Mouse (Mus musculus): ENCODE measurements around the gene Ewsr1. TPM values are rescaled to one million over a fixed set of nuclear protein-coding genes. Genes with fewer than 3 reads are reported as not detected.

The Ewsr1 gene
- polyA plus RNA-seq, 1 experiment from 2014 or later = 242 TPM

DNA sequence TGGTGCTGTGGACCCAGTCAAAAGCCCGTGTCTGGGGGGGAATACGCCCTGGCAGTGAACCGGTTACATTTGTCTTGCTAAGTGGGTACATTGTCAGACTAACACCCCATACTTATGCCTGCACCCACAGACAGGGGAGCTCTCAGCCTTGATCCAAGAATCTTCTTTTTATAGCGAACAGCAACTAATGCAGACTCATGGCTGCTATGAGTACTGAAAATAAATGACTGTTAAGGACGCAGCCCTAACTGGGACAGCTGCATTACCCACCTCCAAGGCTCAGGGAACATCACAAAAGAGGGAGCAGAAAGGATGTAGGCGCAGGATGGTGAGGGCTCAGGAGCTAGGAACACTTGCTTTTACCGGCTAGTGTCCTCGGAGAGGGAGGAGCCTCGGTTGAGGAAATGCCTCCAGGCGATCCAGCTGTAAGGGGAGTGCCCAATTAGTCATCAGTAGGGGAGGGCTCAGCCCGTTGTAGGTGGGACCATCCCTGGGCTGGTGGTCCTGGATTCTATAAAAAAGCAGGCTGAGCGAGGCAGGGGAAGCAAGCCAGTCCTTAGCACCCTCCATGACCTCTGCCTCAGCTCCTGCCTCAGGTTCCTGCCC lies 52.6 kb downstream of the Ewsr1 start:
- Histone ChIP-seq H3K4me2 (ENCODE audit: low read length) (no peak overlapping the region), H3K9me3 (ENCODE audit: control insufficient read depth, low read length) (no peaks in the 10 kb centered on the region), H3K4me3 (ENCODE audit: control insufficient read depth in 1 of 2, insufficient read depth in 1 of 2, low read depth in 1 of 2, low read length in 2 of 2) (no peak overlapping the region), H3K36me3 (ENCODE audit: control insufficient read depth, insufficient read depth, low read length) (peaks cover 17% of the 10 kb centered on the region), H3K4me1 (ENCODE audit: control insufficient read depth in 2 of 2, insufficient read depth in 2 of 2, low read length in 2 of 2) (peaks cover 2 to 4% of the 10 kb centered on the region in 2 experiments; a peak in 2 of 4 replicates), H3K27ac (replicated peaks in 1 of 2; ENCODE audit: control insufficient read depth in 1 of 2, insufficient read depth in 1 of 2, low read depth in 2 of 2, low read length in 2 of 2) (no peak overlapping the region), H3K9ac (ENCODE audit: low read length) (no peak overlapping the region), H3K27me3 (ENCODE audit: control insufficient read depth, insufficient read depth, low read length) (no peaks in the 10 kb centered on the region; the same call in 1 of the 2 replicates)
- WGBS = 42% methylated on average over 12 of the region's 12 CpGs
- no peak for ATAC-seq (ENCODE audit: insufficient number of reproducible peaks, insufficient read depth, low FRiP score, low read depth)

DNA sequence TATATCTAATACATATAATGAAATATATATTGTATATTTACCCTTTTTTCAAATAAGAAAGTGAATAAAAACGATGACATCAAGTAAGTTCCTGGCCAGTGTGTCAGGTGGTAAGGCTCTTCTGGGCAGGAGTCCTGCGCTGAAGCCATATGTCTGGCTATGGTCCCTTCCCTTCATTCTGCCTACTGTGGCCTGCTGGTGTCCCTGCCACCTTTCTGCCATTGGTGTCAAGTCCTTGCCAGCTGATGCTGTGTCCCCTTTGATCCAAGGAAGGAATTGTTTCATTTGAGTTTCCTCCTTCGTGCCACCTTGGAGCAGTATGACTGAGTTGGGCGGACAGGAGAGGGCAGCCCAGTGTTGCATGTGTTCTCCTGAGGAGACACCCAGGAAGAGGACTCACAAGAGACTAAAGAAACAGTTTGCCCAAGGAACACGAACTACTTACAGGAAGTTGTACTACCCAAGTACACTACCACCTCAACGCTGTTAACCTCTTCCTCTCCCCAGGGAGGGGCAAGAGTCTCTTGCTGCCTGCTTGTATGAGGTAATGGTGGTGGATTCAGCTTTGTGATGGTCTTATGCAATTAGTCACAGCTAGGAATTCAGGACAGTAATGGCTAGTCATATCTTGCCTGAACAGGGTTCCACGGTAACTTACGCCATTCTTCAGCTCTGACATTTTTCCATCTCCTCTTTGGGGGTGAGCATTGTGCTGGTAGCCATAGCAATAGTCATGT lies 56.3 kb downstream of the Ewsr1 start:
- ATAC-seq (ENCODE audit: insufficient number of reproducible peaks, insufficient read depth, low FRiP score, low read depth) = no peak
- 87% methylated on average over 8 of the region's 8 CpGs for WGBS
- Histone ChIP-seq H3K4me3 (ENCODE audit: control insufficient read depth in 1 of 2, insufficient read depth in 1 of 2, low read depth in 1 of 2, low read length in 2 of 2) (no peak overlapping the region), H3K9ac (ENCODE audit: low read length) (no peak overlapping the region), H3K4me2 (ENCODE audit: low read length) (no peak overlapping the region), H3K4me1 (ENCODE audit: control insufficient read depth in 2 of 2, insufficient read depth in 2 of 2, low read length in 2 of 2) (peaks cover 5 to 11% of the 10 kb centered on the region in 2 experiments; a peak in 2 of 4 replicates), H3K9me3 (ENCODE audit: control insufficient read depth, low read length) (no peaks in the 10 kb centered on the region), H3K27ac (replicated peaks in 1 of 2; ENCODE audit: control insufficient read depth in 1 of 2, insufficient read depth in 1 of 2, low read depth in 2 of 2, low read length in 2 of 2) (no peak overlapping the region), H3K27me3 (ENCODE audit: control insufficient read depth, insufficient read depth, low read length) (no peaks in the 10 kb centered on the region), H3K36me3 (ENCODE audit: control insufficient read depth, insufficient read depth, low read length) (peaks cover 49% of the 10 kb centered on the region)

DNA sequence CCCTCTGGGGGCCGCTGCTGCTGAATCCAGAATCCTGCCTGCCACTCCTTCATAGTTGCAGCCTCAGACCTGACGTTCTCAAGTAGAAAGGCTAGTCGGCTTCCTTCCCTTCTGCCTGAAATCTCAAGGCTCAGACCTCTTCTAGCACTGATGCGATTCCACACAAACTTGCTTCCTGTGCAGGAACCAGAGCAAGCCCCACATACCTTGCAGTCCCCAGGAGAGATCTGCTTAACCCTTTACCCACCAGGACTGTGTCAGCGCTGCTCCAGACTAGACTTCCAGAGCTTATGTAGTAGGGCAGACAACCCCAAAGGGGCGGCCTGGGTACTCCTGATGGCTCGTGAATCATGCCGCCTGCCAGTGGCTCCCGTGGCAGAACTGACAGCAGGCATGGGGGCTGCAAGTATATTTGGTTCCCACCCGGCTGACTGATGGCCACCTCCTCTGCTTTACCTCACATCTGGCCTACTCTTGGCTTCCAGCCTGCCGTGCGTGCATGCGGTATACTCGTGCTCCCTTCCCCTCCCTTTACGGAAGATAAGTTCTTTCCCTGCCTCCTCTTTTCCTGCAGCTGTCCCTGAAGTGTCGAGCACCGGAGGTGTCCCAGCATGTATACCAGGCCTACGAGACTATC lies 57.8 kb downstream of the Ewsr1 start:
- no peak overlapping the region for H3K27ac ChIP-seq (replicated peaks in 1 of 2; ENCODE audit: control insufficient read depth in 1 of 2, insufficient read depth in 1 of 2, low read depth in 2 of 2, low read length in 2 of 2)
- H3K4me1 ChIP-seq (ENCODE audit: control insufficient read depth in 2 of 2, insufficient read depth in 2 of 2, low read length in 2 of 2) = peaks cover 7 to 11% of the 10 kb centered on the region in 2 experiments; a peak in 2 of 4 replicates
- no peak overlapping the region for H3K4me2 ChIP-seq (ENCODE audit: low read length)
- H3K36me3 ChIP-seq (ENCODE audit: control insufficient read depth, insufficient read depth, low read length) = peaks cover 63% of the 10 kb centered on the region
- H3K4me3 ChIP-seq (ENCODE audit: control insufficient read depth in 1 of 2, insufficient read depth in 1 of 2, low read depth in 1 of 2, low read length in 2 of 2) = no peak overlapping the region
- no peaks in the 10 kb centered on the region for H3K27me3 ChIP-seq (ENCODE audit: control insufficient read depth, insufficient read depth, low read length)
- H3K9me3 ChIP-seq (ENCODE audit: control insufficient read depth, low read length) = no peaks in the 10 kb centered on the region
- 44% methylated on average over 18 of the region's 18 CpGs for WGBS
- no peak overlapping the region for H3K9ac ChIP-seq (ENCODE audit: low read length)
- no peak for ATAC-seq (ENCODE audit: insufficient number of reproducible peaks, insufficient read depth, low FRiP score, low read depth)

DNA sequence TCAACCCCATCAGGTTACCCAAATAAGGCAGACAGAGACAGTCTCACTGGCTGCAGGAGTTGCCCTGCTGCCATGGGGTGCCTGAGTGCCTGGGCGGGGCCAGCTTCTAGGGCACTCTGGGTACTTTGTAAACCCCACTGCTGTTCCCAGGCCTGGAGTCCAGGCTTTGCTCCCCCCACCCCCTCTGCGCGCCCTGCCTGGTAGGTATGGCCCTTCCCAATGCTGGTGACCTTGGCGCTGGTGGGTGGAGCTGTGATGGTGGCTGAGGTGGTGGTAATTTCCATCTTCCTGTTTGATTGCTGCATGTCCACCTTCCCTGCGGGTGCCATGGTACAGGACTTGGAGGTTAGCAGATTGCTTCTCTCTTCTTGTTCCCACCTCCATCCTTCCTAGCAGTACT lies 58.5 kb downstream of the Ewsr1 start:
- Histone ChIP-seq H3K9me3 (ENCODE audit: control insufficient read depth, low read length) (no peaks in the 10 kb centered on the region), H3K4me2 (ENCODE audit: low read length) (no peak overlapping the region), H3K4me1 (ENCODE audit: control insufficient read depth in 2 of 2, insufficient read depth in 2 of 2, low read length in 2 of 2) (peaks cover 7 to 11% of the 10 kb centered on the region in 2 experiments; a peak in 2 of 4 replicates), H3K27me3 (ENCODE audit: control insufficient read depth, insufficient read depth, low read length) (no peaks in the 10 kb centered on the region), H3K4me3 (ENCODE audit: control insufficient read depth in 1 of 2, insufficient read depth in 1 of 2, low read depth in 1 of 2, low read length in 2 of 2) (no peak overlapping the region), H3K9ac (ENCODE audit: low read length) (no peak overlapping the region), H3K36me3 (ENCODE audit: control insufficient read depth, insufficient read depth, low read length) (peaks cover 69% of the 10 kb centered on the region), H3K27ac (replicated peaks in 1 of 2; ENCODE audit: control insufficient read depth in 1 of 2, insufficient read depth in 1 of 2, low read depth in 2 of 2, low read length in 2 of 2) (no peak overlapping the region)
- ATAC-seq (ENCODE audit: insufficient number of reproducible peaks, insufficient read depth, low FRiP score, low read depth) = no peak
- WGBS = 88% methylated on average over 5 of the region's 5 CpGs

DNA sequence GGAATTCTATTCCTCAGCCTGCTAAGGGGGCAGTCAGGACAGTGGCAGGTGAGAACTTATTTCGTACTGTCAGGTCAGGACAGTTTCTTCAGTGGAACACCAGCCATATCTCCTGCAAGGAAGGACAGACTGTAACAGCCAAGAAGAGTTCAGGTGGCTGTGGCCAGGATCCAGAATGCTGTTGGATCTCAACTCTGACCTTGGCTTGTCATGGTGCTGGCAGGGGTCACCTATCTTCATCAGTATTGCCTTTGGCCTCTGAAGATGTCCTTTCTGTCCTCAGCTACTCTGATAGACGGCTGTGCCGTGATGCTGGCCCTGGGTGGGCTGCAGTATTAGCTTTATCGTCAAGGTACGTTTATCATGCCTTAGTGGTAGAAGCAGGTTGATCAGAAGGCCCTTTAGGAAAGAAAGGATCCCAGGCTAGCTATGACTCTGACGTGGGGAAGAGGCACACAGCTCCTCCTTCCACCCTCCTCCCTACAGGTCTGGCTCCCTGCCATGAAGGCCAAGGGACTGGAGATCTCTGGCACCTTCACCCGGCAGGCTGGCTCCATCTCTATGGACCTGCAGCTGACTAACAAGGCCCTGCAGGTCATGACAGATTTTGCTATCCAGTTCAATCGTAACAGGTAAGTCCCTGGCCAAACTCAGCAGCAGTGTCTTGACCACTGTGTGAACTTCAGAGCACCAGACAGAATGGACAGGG lies 61.8 kb downstream of the Ewsr1 start:
- no peaks in the 10 kb centered on the region for H3K27me3 ChIP-seq (ENCODE audit: control insufficient read depth, insufficient read depth, low read length)
- no peak for ATAC-seq (ENCODE audit: insufficient number of reproducible peaks, insufficient read depth, low FRiP score, low read depth)
- H3K4me2 ChIP-seq (ENCODE audit: low read length) = no peak overlapping the region
- H3K4me3 ChIP-seq (ENCODE audit: control insufficient read depth in 1 of 2, insufficient read depth in 1 of 2, low read depth in 1 of 2, low read length in 2 of 2) = no peak overlapping the region
- H3K9me3 ChIP-seq (ENCODE audit: control insufficient read depth, low read length) = no peaks in the 10 kb centered on the region
- H3K9ac ChIP-seq (ENCODE audit: low read length) = no peak overlapping the region
- 71% methylated on average over 8 of the region's 8 CpGs for WGBS
- peaks cover 9 to 18% of the 10 kb centered on the region in 2 experiments; a peak in 2 of 4 replicates for H3K4me1 ChIP-seq (ENCODE audit: control insufficient read depth in 2 of 2, insufficient read depth in 2 of 2, low read length in 2 of 2)
- H3K36me3 ChIP-seq (ENCODE audit: control insufficient read depth, insufficient read depth, low read length) = peaks cover 92% of the 10 kb centered on the region
- no peak overlapping the region for H3K27ac ChIP-seq (replicated peaks in 1 of 2; ENCODE audit: control insufficient read depth in 1 of 2, insufficient read depth in 1 of 2, low read depth in 2 of 2, low read length in 2 of 2)

DNA sequence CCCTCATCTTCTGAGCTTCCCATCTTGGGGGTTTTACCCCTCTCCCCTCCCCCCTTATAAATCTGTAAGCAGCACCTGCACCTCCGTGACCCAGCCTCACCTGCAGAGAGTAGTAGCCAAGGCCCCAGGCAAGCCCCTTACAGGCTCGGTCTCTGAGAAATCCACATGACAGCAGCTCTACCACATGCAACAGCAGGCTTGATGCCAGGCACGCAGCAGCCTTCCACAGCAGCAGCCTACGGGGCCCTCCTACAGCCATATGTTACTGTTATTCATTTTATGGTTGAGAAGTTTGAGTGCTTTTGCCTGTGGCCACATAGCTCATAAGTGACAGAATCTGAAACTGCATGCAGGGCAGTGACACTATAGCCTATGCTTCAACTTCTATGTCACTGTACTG lies 63.6 kb downstream of the Ewsr1 start:
- H3K4me1 ChIP-seq (ENCODE audit: control insufficient read depth in 2 of 2, insufficient read depth in 2 of 2, low read length in 2 of 2) = peaks cover 4 to 7% of the 10 kb centered on the region in 2 experiments; a peak in 1 of 4 replicates
- H3K4me3 ChIP-seq (ENCODE audit: control insufficient read depth in 1 of 2, insufficient read depth in 1 of 2, low read depth in 1 of 2, low read length in 2 of 2) = no peak overlapping the region
- no peak overlapping the region for H3K27ac ChIP-seq (replicated peaks in 1 of 2; ENCODE audit: control insufficient read depth in 1 of 2, insufficient read depth in 1 of 2, low read depth in 2 of 2, low read length in 2 of 2)
- no peak overlapping the region for H3K4me2 ChIP-seq (ENCODE audit: low read length)
- no peaks in the 10 kb centered on the region for H3K9me3 ChIP-seq (ENCODE audit: control insufficient read depth, low read length)
- 89% methylated on average over 4 of the region's 4 CpGs for WGBS
- H3K27me3 ChIP-seq (ENCODE audit: control insufficient read depth, insufficient read depth, low read length) = no peaks in the 10 kb centered on the region
- H3K36me3 ChIP-seq (ENCODE audit: control insufficient read depth, insufficient read depth, low read length) = peaks cover 92% of the 10 kb centered on the region
- H3K9ac ChIP-seq (ENCODE audit: low read length) = no peak overlapping the region
- ATAC-seq (ENCODE audit: insufficient number of reproducible peaks, insufficient read depth, low FRiP score, low read depth) = no peak

DNA sequence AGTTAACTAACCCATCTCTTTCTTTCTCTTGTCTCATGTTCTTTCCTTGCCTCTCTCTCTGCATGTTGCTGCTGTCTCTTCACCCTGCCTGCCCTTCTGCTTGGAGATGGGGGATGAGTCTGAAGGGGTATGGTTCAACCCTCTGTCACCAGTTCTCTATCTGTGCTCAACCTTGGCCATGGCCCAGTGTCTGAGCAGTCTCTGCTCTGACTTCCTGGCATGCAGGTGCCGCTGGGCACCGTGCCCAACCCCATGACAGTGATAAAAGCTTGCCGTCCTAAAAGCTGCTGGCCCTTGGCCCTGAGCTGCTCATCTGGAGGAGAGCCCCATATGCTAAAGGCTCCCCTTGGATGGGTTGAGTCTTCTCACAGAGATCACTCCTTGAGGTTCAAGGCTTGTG lies 65.9 kb downstream of the Ewsr1 start:
- Histone ChIP-seq H3K9ac (ENCODE audit: low read length) (no peak overlapping the region), H3K27ac (replicated peaks in 1 of 2; ENCODE audit: control insufficient read depth in 1 of 2, insufficient read depth in 1 of 2, low read depth in 2 of 2, low read length in 2 of 2) (no peak overlapping the region), H3K4me3 (ENCODE audit: control insufficient read depth in 1 of 2, insufficient read depth in 1 of 2, low read depth in 1 of 2, low read length in 2 of 2) (no peak overlapping the region), H3K9me3 (ENCODE audit: control insufficient read depth, low read length) (no peaks in the 10 kb centered on the region), H3K4me2 (ENCODE audit: low read length) (no peak overlapping the region), H3K27me3 (ENCODE audit: control insufficient read depth, insufficient read depth, low read length) (no peaks in the 10 kb centered on the region), H3K4me1 (ENCODE audit: control insufficient read depth in 2 of 2, insufficient read depth in 2 of 2, low read length in 2 of 2) (peaks cover 4 to 7% of the 10 kb centered on the region in 2 experiments; a peak in 1 of 4 replicates), H3K36me3 (ENCODE audit: control insufficient read depth, insufficient read depth, low read length) (peaks cover 94% of the 10 kb centered on the region)
- ATAC-seq (ENCODE audit: insufficient number of reproducible peaks, insufficient read depth, low FRiP score, low read depth) = 0 out of 2 replicates have a peak, but pooled peaks have one; percentile 27
- 65% methylated on average over 3 of the region's 3 CpGs for WGBS

All from heart, embryonic 14.5 days (tissue).